Mouse (Mus musculus) limb, embryonic 10.5 days (tissue): ENCODE measurements around the gene Spen. TPM values are rescaled to one million over a fixed set of nuclear protein-coding genes. Genes with fewer than 3 reads are reported as not detected.
A peak's percentile ranks its signal among the peaks of the same experiment; 100 is the strongest.

Source experiments
- DNase-seq: peaks from one replicate; pipeline ENCODE4 v3.0.0-alpha.2; 2017; ENCODE audit warnings: low spot score
- H3K27ac ChIP-seq: fragments of 300-500 bp; sonication (generic); 2 replicates; pipeline ENCODE4 v1.5.1; 2016; ENCODE audit warnings: mild to moderate bottlenecking
- H3K27me3 ChIP-seq: fragments of 300-500 bp; sonication (generic); 2 replicates; pipeline ENCODE4 v1.6.1; 2016; ENCODE audit warnings: low read depth, mild to moderate bottlenecking; ENCODE audit not compliant: poor library complexity, severe bottlenecking
- H3K36me3 ChIP-seq: fragments of 300-500 bp; sonication (generic); 2 replicates; pipeline ENCODE4 v1.6.1; 2016; ENCODE audit warnings: mild to moderate bottlenecking, moderate library complexity
- H3K4me1 ChIP-seq: fragments of 300-500 bp; sonication (generic); 2 replicates; pipeline ENCODE4 v1.6.1; 2016
- H3K4me3 ChIP-seq: fragments of 300-500 bp; sonication (generic); 2 replicates; pipeline ENCODE4 v1.5.1; 2016; ENCODE audit warnings: mild to moderate bottlenecking, moderate library complexity
- H3K9me3 ChIP-seq: fragments of 300-500 bp; sonication (generic); replicated peaks from 2 replicates; pipeline ENCODE4 v1.6.1; 2016; ENCODE audit warnings: mild to moderate bottlenecking
- WGBS: fragments of 180-500 bp; shearing (Covaris S2); methylation state at CpG from one replicate; pipeline ENCODE4 v1.1.7; 2016; 5-methylcytosine and 5-hydroxymethylcytosine counted together
- polyA plus RNA-seq: library from polyadenylated mRNA; unstranded; fragments of >200 nt; fragmentation: Nextera tagmentation; extraction: Ambion mirVana; gene quantifications from 2 replicates; pipeline ENCODE4 v1.2.1, GENCODE M21; 2016

Gene Spen
- polyA plus RNA-seq, 1 experiment from 2014 or later = 11.5 TPM

DNA sequence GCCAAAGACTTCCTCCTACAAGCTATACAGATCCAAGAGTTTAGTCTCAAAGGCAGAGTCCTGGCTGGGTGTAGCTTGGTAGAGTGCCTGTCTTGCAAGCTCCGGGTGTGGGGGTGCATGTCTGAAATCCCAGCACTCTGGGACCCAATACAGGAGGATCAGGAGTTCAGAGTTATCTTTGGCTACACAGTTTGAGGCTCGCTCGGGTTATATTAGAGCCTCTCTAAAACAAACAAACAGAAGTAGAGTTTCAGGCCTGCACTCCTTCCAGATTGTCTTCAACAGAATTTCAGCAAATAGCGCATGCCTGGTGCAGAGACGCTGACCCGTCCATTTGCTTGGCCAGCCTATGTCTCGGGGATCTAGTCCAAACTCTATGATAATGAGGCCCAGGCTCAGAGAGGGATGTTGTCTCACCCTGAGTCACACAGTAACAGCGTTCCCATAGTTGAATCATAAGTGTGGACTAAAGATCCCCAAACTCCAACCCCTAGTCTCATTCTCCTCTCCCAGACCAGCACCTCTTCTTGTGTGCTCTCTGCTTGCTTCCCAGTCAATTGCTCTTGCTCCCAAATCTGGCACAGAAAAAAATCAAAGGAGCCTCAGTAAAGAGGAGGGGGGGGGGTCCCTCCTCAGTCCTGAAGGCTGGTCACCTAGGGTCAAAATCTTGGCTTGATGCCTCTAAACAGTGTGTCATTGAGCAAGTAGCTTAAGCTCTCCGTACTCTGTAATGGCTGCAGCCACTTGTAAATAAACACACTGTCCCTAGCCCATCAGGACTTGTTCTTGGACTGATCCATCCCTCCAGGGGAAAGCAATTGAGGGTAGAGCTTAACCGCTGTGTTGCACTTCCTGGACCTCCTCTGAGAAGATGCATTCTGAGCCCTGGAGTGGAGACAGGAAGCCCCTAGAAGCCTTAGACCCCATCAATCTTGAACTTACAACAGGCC, 111.3 kb downstream of the Spen start:
- no peak for DNase-seq
- Histone ChIP-seq H3K36me3 (no peaks in the 10 kb centered on the region), H3K4me1 (peaks cover 15% of the 10 kb centered on the region), H3K27ac (no peak overlapping the region), H3K27me3 (peaks cover 68% of the 10 kb centered on the region), H3K9me3 (no peaks in the 10 kb centered on the region), H3K4me3 (no peak overlapping the region)
- WGBS = 76% methylated on average over 10 of the region's 10 CpGs

GRCm38 (mm10) chr4:141425484-141426479, 112.6 kb downstream of the Spen start:
- peak; percentile 42 for DNase-seq
- Histone ChIP-seq H3K27me3 (peaks cover 74% of the 10 kb centered on the region), H3K27ac (peak overlapping the region; percentile 39; the same call in 1 of the 2 replicates)

GRCm38 (mm10) chr4:141423691-141424431, 114.5 kb downstream of the Spen start:
- H3K27me3 ChIP-seq = peaks cover 79% of the 10 kb centered on the region
- peaks cover 38% of the 10 kb centered on the region for H3K4me1 ChIP-seq
- H3K27ac ChIP-seq = no peak overlapping the region
- H3K36me3 ChIP-seq = no peaks in the 10 kb centered on the region
- 87% methylated on average over 13 of the region's 13 CpGs for WGBS
- DNase-seq = no peak
- no peak overlapping the region for H3K4me3 ChIP-seq
- H3K9me3 ChIP-seq = no peaks in the 10 kb centered on the region

More at GRCm38 (mm10) chr4:141425484-141426479, 112.6 kb downstream of the Spen start:
- Histone ChIP-seq H3K36me3 (no peaks in the 10 kb centered on the region), H3K4me1 (peaks cover 26% of the 10 kb centered on the region), H3K4me3 (peak overlapping the region; percentile 49), H3K9me3 (no peaks in the 10 kb centered on the region)
- WGBS = 6% methylated on average over 36 of the region's 36 CpGs

DNA sequence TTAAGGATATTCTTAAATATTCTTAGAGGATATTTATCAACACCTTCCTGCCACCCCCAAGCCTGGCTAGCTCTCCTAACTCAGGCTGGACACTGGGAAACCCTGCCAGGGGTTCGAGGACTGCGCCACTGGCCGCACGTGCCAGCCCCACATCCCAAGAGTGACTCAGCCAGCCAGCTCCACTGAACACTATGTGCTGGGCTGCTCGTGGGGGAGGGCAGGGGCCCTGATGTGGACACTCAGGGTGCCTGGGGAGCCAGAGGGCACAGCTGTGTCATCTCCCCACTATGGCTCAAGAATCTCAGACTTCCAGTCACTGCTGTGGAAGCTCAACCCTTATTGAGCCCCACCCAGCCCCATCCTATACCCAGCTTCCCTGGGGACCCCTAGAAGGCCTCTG, 115.1 kb downstream of the Spen start:
- Histone ChIP-seq H3K27me3 (peaks cover 77% of the 10 kb centered on the region), H3K4me3 (no peak overlapping the region), H3K9me3 (no peaks in the 10 kb centered on the region), H3K4me1 (peaks cover 38% of the 10 kb centered on the region), H3K36me3 (no peaks in the 10 kb centered on the region), H3K27ac (no peak overlapping the region)
- DNase-seq = no peak
- WGBS = 87% methylated on average over 5 of the region's 5 CpGs

DNA sequence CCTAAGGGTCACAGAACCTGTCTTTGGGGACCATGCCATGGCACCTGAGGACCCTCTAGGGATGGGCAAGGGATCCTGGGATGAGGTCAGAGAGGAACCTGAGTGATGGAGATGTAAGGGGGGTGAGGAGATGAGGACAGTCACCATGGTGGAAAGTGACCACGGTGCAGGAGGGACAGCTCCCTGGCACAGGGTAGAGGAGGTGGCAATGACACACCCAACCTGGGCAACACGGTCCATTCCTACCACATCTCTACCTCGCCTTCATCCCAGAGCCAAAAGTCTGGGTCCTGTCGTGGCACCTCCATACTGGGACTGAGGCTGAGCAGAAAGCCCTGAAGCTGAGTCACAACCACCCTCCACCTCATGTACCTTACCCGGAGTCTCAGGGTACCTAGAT, 115.6 kb downstream of the Spen start:
- no peak for DNase-seq
- Histone ChIP-seq H3K4me3 (no peak overlapping the region), H3K36me3 (no peaks in the 10 kb centered on the region), H3K9me3 (no peaks in the 10 kb centered on the region), H3K27me3 (peaks cover 72% of the 10 kb centered on the region), H3K4me1 (peaks cover 38% of the 10 kb centered on the region), H3K27ac (no peak overlapping the region)
- WGBS = 88% methylated on average over 5 of the region's 5 CpGs

DNA sequence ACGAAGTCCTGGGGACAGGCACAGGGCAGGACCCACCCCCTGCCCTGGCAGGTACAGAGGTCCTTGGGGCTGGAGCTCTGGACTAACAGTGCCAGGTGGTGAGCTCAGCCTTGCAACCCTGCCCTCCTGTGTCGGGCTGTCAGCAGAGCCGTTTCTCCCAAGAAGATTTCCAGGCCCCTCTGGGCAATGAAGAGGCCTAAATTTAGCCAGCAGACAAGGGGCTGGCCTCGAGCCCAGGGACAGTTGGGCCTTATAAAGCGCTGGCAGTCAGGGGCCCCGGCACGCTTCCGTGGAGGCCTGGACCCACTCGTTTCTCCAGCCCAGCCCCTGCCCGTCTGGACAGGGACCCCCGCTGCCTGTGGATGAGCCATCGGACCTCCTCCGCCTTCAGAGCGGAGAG, 117.0 kb downstream of the Spen start:
- H3K27me3 ChIP-seq = peaks cover 58% of the 10 kb centered on the region
- no peak overlapping the region for H3K27ac ChIP-seq
- WGBS = 51% methylated on average over 14 of the region's 14 CpGs

GRCm38 (mm10) chr4:141420886-141421285, 117.5 kb downstream of the Spen start:
- H3K27me3 ChIP-seq = peaks cover 53% of the 10 kb centered on the region
- H3K27ac ChIP-seq = no peak overlapping the region
- H3K36me3 ChIP-seq = no peaks in the 10 kb centered on the region
- no peaks in the 10 kb centered on the region for H3K9me3 ChIP-seq
- 41% methylated on average over 9 of the region's 9 CpGs for WGBS
- DNase-seq = no peak
- no peak overlapping the region for H3K4me3 ChIP-seq
- H3K4me1 ChIP-seq = peaks cover 34% of the 10 kb centered on the region

More for the DNA sequence above, 117.0 kb downstream of the Spen start:
- Histone ChIP-seq H3K36me3 (no peaks in the 10 kb centered on the region), H3K4me1 (peaks cover 38% of the 10 kb centered on the region), H3K9me3 (no peaks in the 10 kb centered on the region), H3K4me3 (no peak overlapping the region)
- no peak for DNase-seq

DNA sequence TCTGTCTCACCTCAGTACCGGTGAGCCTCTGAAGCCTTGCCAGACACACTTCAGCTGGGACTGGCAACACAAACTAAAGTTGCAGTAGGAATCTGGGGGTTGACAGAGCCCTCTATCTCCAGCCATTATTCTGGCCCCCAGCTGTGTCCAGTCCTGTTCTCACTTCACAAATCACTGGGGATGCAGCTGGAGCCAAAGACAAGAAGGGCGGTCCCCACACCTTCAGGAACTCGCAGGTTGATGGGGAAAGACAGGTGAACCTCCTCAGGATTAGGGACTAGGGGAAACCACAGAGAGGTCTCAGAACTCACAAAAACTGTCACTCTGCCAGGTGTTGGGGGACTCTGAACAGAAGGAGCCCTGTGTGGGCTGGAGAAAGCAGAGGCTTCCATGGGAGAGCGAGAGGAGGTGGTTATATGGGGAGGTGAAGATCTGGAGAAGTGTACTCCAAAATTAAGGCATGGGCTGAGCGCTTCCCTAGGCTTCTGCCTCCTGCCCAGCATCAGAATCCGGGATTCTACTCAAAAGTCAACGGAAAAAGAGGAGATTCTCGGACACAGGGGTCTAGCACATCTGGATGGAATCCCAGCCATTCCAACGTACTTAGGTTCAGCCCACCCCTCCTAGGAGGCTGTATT, 118.1 kb downstream of the Spen start, which contains the start of gene Hspb7:
TSS of gene Hspb7 (plus strand) at position 588 of the 638 bp plus-strand sequence.
- no peaks in the 10 kb centered on the region for H3K36me3 ChIP-seq
- peaks cover 29% of the 10 kb centered on the region for H3K4me1 ChIP-seq
- H3K27me3 ChIP-seq = peaks cover 47% of the 10 kb centered on the region
- WGBS = 49% methylated on average over 9 of the region's 9 CpGs
- H3K4me3 ChIP-seq = no peak within 1 kb of the TSS
- H3K27ac ChIP-seq = no peak within 1 kb of the TSS
- no peak for DNase-seq
- H3K9me3 ChIP-seq = no peaks in the 10 kb centered on the region

DNA sequence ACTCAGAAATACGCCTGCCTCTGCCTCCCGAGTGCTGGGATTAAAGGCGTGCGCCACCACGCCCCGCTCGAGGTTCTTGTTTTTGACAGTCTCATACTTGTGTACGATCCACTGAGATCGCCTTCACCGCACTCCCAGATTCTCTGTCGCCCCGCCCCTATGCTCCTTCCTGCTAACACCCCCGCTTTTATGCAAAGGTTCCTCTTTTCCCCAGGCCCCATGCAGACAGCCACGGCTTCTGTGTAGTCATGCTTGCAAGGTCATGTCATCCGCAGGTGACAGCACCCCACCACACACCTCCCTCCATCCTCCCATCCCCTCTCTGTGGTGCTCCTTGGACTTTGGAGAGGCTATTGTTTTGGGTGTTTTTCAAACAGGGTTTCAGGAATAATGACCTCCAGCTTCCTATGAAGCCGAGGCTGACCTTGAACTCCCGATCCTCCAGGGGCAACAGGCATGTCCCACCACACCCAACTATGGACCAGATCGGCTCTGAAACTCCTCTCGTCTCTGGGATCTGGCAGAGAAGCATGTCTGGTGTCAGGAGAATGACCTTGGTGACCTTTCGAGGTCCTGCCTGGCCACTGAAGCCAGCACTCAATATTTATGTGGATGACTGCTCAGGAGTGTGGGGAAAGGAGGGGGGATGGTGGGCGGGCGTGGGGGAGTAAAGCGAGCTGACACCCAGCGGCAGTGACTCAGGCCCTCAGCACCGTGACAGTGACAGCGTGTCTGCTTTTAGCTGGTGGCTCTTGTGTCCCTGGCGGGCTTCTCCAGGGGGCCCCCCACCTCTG, 118.8 kb downstream of the Spen start:
- H3K27me3 ChIP-seq = peaks cover 40% of the 10 kb centered on the region
- no peak overlapping the region for H3K27ac ChIP-seq
- no peak overlapping the region for H3K4me3 ChIP-seq
- no peaks in the 10 kb centered on the region for H3K9me3 ChIP-seq
- WGBS = 63% methylated on average over 27 of the region's 27 CpGs
- no peaks in the 10 kb centered on the region for H3K36me3 ChIP-seq
- H3K4me1 ChIP-seq = peaks cover 23% of the 10 kb centered on the region
- no peak for DNase-seq
